Mouse (Mus musculus) forebrain, postnatal 0 days (tissue): ENCODE measurements around the gene Amotl1. TPM values are rescaled to one million over a fixed set of nuclear protein-coding genes. Genes with fewer than 3 reads are reported as not detected.

Experiments
- ATAC-seq: fragments of 200-750 bp; cut with Nextera tagmentation; 2 replicates; pipeline ENCODE4 v1.8.0; 2017; ENCODE audit warnings: mild to moderate bottlenecking, moderate library complexity
- DNase-seq: peaks from one replicate; pipeline ENCODE4 v3.0.0-alpha.2; 2015
- H3K27ac ChIP-seq: fragments of 300-500 bp; sonication (generic); 2 replicates; pipeline ENCODE4 v1.5.1; 2014; ENCODE audit warnings: low read depth, mild to moderate bottlenecking, antibody characterized with exemption, low read length, moderate library complexity, mixed read lengths
- H3K27me3 ChIP-seq: fragments of 300-500 bp; sonication (generic); 2 replicates; pipeline ENCODE4 v1.6.1; 2014; ENCODE audit warnings: mild to moderate bottlenecking, low read length, mixed read lengths; ENCODE audit not compliant: insufficient read depth
- H3K36me3 ChIP-seq: fragments of 300-500 bp; sonication (generic); 2 replicates; pipeline ENCODE4 v1.6.1; 2014; ENCODE audit warnings: mild to moderate bottlenecking, moderate library complexity; ENCODE audit not compliant: insufficient read depth
- H3K4me1 ChIP-seq: fragments of 300-500 bp; sonication (generic); 2 replicates; pipeline ENCODE4 v1.6.1; 2014; ENCODE audit warnings: antibody characterized with exemption; ENCODE audit not compliant: insufficient read depth
- H3K4me2 ChIP-seq: fragments of 300-500 bp; sonication (generic); 2 replicates; pipeline ENCODE4 v1.6.1; 2014; ENCODE audit warnings: low read depth, mild to moderate bottlenecking, moderate library complexity
- H3K4me3 ChIP-seq: fragments of 300-500 bp; sonication (generic); 2 replicates; pipeline ENCODE4 v1.5.1; 2014; ENCODE audit warnings: low read depth, low read length, mixed read lengths
- H3K9ac ChIP-seq: fragments of 300-500 bp; sonication (generic); 2 replicates; pipeline ENCODE4 v1.6.1; 2014; ENCODE audit warnings: mild to moderate bottlenecking
- H3K9me3 ChIP-seq: fragments of 300-500 bp; sonication (generic); 2 replicates; pipeline ENCODE4 v1.6.1; 2016; ENCODE audit warnings: low read length
- CTCF ChIP-seq: sonication (generic); IDR thresholded peaks from 2 replicates; pipeline ENCODE4 v1.5.1; 2016; ENCODE audit warnings: antibody characterized with exemption, control low read depth, low read depth
- WGBS: fragments of 180-500 bp; shearing (Covaris S2); extraction: QIAGEN DNeasy Blood & Tissue Kit; methylation state at CpG from one replicate; pipeline ENCODE4 v1.1.7; 2014; 5-methylcytosine and 5-hydroxymethylcytosine counted together
- polyA plus RNA-seq: library from polyadenylated mRNA; unstranded; fragments of >200 nt; fragmentation: Nextera tagmentation; extraction: Ambion mirVana; gene quantifications from 2 replicates; pipeline ENCODE4 v1.2.1, GENCODE M21; 2015
- total RNA-seq: library from RNA; depleted of rRNA; stranded (reverse); fragments of >200 nt; gene quantifications from 2 replicates; pipeline ENCODE4 v1.2.3, GENCODE M21; 2014

Amotl1 gene
- total and polyA plus RNA-seq, 2 experiments from 2014 or later: 5.2 to 31.4 TPM

- H3K27me3 ChIP-seq: no peaks in the 10 kb centered on the region
- ATAC-seq (peak; percentile 75), DNase-seq (peak; percentile 72)
- peak overlapping the region; percentile 70 for H3K4me3 ChIP-seq
- H3K9ac ChIP-seq: peak overlapping the region; percentile 78
- H3K4me1 ChIP-seq: peaks cover 25% of the 10 kb centered on the region
- under 1% methylated on average over 50 of the region's 50 CpGs for WGBS
- no peaks in the 10 kb centered on the region for H3K36me3 ChIP-seq
- TF ChIP-seq CTCF: no peak; the same call in 1 of the 2 replicates
- peak overlapping the region; percentile 89 for H3K4me2 ChIP-seq
- H3K27ac ChIP-seq: peak overlapping the region; percentile 79
- no peaks in the 10 kb centered on the region for H3K9me3 ChIP-seq
Measured at GRCm38 (mm10) chr9:14614205-14614930, 30.5 kb downstream of the Amotl1 start.

- H3K27ac ChIP-seq: peak overlapping the region; percentile 79
- TF ChIP-seq CTCF: no peak
- H3K9ac ChIP-seq: peak overlapping the region; percentile 78
- no peaks in the 10 kb centered on the region for H3K27me3 ChIP-seq
- 6% methylated on average over 15 of the region's 15 CpGs for WGBS
- H3K4me1 ChIP-seq: peaks cover 30% of the 10 kb centered on the region
- peak; percentile 1; the same call in 1 of the 2 replicates for ATAC-seq
- peak overlapping the region; percentile 70 for H3K4me3 ChIP-seq
- no peaks in the 10 kb centered on the region for H3K36me3 ChIP-seq
- no peak for DNase-seq
- H3K4me2 ChIP-seq: peak overlapping the region; percentile 89
- no peaks in the 10 kb centered on the region for H3K9me3 ChIP-seq
Measured at GRCm38 (mm10) chr9:14613308-14614204, 31.3 kb downstream of the Amotl1 start.

- H3K4me3 ChIP-seq: peak overlapping the region; percentile 9
- H3K36me3 ChIP-seq: no peaks in the 10 kb centered on the region
- peak overlapping the region; percentile 89 for H3K4me2 ChIP-seq
- H3K9ac ChIP-seq: peak overlapping the region; percentile 18; the same call in 1 of the 2 replicates
- no peak overlapping the region for H3K27ac ChIP-seq
- H3K4me1 ChIP-seq: peaks cover 31% of the 10 kb centered on the region
- no peaks in the 10 kb centered on the region for H3K27me3 ChIP-seq
- ATAC-seq: no peak
- TF ChIP-seq CTCF: no peak
- no peak for DNase-seq
- no peaks in the 10 kb centered on the region for H3K9me3 ChIP-seq
Measured at GRCm38 (mm10) chr9:14612588-14612987, 32.3 kb downstream of the Amotl1 start.

GRCm38 (mm10) chr9:14608521-14608920 lies 36.3 kb downstream of the Amotl1 start:
- no peak for TF ChIP-seq CTCF
- Histone ChIP-seq H3K4me3 (no peak overlapping the region), H3K36me3 (no peaks in the 10 kb centered on the region), H3K9ac (no peak overlapping the region), H3K4me2 (no peak overlapping the region), H3K27ac (no peak overlapping the region), H3K4me1 (peaks cover 26% of the 10 kb centered on the region), H3K9me3 (no peaks in the 10 kb centered on the region), H3K27me3 (no peaks in the 10 kb centered on the region)
- no peak for ATAC-seq
- no peak for DNase-seq
- 60% methylated on average over 5 of the region's 5 CpGs for WGBS

- Histone ChIP-seq H3K27me3 (no peaks in the 10 kb centered on the region), H3K4me1 (peaks cover 17% of the 10 kb centered on the region), H3K4me2 (no peak overlapping the region), H3K9me3 (no peaks in the 10 kb centered on the region), H3K27ac (0 out of 2 replicates have a peak overlapping the region, but pooled peaks have one; percentile 21), H3K9ac (no peak overlapping the region), H3K36me3 (no peaks in the 10 kb centered on the region), H3K4me3 (no peak overlapping the region)
- TF ChIP-seq CTCF: no peak
- 63% methylated on average over 3 of the region's 3 CpGs for WGBS
- ATAC-seq (peak; percentile 76), DNase-seq (no peak)
Measured at GRCm38 (mm10) chr9:14607464-14607863, 37.4 kb downstream of the Amotl1 start.

DNA sequence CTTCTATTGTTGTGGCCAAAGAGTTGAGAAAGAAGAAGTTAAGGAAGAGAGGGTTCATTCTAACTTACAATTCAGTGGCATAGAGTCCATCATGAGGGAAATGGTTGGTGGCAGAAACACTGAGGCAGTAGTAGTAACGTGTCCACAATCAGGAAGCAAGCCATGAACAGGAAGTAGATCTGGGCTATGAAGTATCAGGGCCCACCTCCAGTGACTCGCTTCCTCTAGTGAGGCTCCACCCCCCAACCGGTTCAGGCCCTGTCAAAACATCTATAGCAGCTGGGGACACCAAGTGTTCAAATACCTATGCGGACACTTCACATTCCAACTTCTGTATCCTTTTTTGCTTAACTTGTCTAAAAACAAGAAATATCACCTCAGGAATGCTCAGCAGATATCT lies 38.9 kb downstream of the Amotl1 start:
- H3K4me3 ChIP-seq: no peak overlapping the region
- H3K27ac ChIP-seq: no peak overlapping the region
- H3K27me3 ChIP-seq: no peaks in the 10 kb centered on the region
- no peaks in the 10 kb centered on the region for H3K9me3 ChIP-seq
- peaks cover 7% of the 10 kb centered on the region; the same call in 1 of the 2 replicates for H3K4me1 ChIP-seq
- H3K36me3 ChIP-seq: no peaks in the 10 kb centered on the region
- no peak for TF ChIP-seq CTCF
- no peak overlapping the region for H3K9ac ChIP-seq
- ATAC-seq: no peak
- no peak for DNase-seq
- H3K4me2 ChIP-seq: no peak overlapping the region
- WGBS: 92% methylated on average over 4 of the region's 4 CpGs
